Mouse (Mus musculus): ENCODE measurements around the gene 2410137M14Rik.
A peak's percentile ranks its signal among the peaks of the same experiment; 100 is the strongest.
"Not testable (repeated sequence)": the region's sequence is repeated elsewhere in the genome, so short reads cannot be mapped to it uniquely, and the experiment has no call there.

The 2410137M14Rik gene

GRCm38 (mm10) chr17:36993770-36994325 lies 12.8 kb upstream of the 2410137M14Rik start:
- no peak for DNase-seq

GRCm38 (mm10) chr17:36992336-36993104 lies 11.5 kb upstream of the 2410137M14Rik start:
- DNase-seq, result no peak

- DNase-seq, result not testable (repeated sequence)
Measured at GRCm38 (mm10) chr17:36990630-36991029, 9.6 kb upstream of the 2410137M14Rik start.

GRCm38 (mm10) chr17:36989437-36989836 lies 8.4 kb upstream of the 2410137M14Rik start, which contains the start of gene H2-M5:
TSS of gene H2-M5 (minus strand) at chr17:36989537.
- no peak for DNase-seq

GRCm38 (mm10) chr17:36988475-36988874 lies 7.4 kb upstream of the 2410137M14Rik start:
- no peak for DNase-seq

- DNase-seq, result no peak
Measured at GRCm38 (mm10) chr17:36982253-36983155, 1.5 kb upstream of the 2410137M14Rik start.

- no peak for DNase-seq
Measured at GRCm38 (mm10) chr17:36981845-36982244, 808 bp upstream of the 2410137M14Rik start.

- no peak for DNase-seq
Measured at GRCm38 (mm10) chr17:36973271-36973787, 7.7 kb downstream of the 2410137M14Rik start.

GRCm38 (mm10) chr17:36972791-36973190 lies 8.2 kb downstream of the 2410137M14Rik start:
- DNase-seq, result no peak

- DNase-seq, result no peak
Measured at GRCm38 (mm10) chr17:36971172-36971850, 9.7 kb downstream of the 2410137M14Rik start.

GRCm38 (mm10) chr17:36970316-36970890 lies 10.6 kb downstream of the 2410137M14Rik start:
- DNase-seq, result no peak

GRCm38 (mm10) chr17:36966875-36967274 lies 14.2 kb downstream of the 2410137M14Rik start:
- no peak for DNase-seq

- DNase-seq, result no peak
Measured at GRCm38 (mm10) chr17:36961125-36961524, 19.9 kb downstream of the 2410137M14Rik start.

- DNase-seq, result no peak
Measured at GRCm38 (mm10) chr17:36958884-36959283, 22.2 kb downstream of the 2410137M14Rik start.

- DNase-seq, result peak; percentile 75 to 80
Measured at GRCm38 (mm10) chr17:36957999-36958743, 22.9 kb downstream of the 2410137M14Rik start, which contains the start of the genes Znrd1 and Znrd1as. TSS of gene Znrd1 (minus strand) at chr17:36958559. TSS of gene Znrd1as (plus strand) at chr17:36958592.

GRCm38 (mm10) chr17:36953062-36953461 lies 28.0 kb downstream of the 2410137M14Rik start:
- DNase-seq, result no peak

- DNase-seq, result no peak
Measured at GRCm38 (mm10) chr17:36952631-36953030, 28.4 kb downstream of the 2410137M14Rik start.

GRCm38 (mm10) chr17:36950981-36951947 lies 29.8 kb downstream of the 2410137M14Rik start, which contains the start of gene Ppp1r11:
TSS of gene Ppp1r11 (minus strand) at chr17:36951741.
- peak; percentile 88 to 94 for DNase-seq

GRCm38 (mm10) chr17:36949265-36949664 lies 31.8 kb downstream of the 2410137M14Rik start:
- no peak for DNase-seq

GRCm38 (mm10) chr17:36948286-36948685 lies 32.8 kb downstream of the 2410137M14Rik start:
- no peak for DNase-seq
